Mouse (Mus musculus) thymus, postnatal 36 days (tissue): ENCODE results near the gene Mid1.
A peak's percentile ranks its signal among the peaks of the same experiment; 100 is the strongest.
"Not testable (repeated sequence)": the region's sequence is repeated elsewhere in the genome, so short reads cannot be mapped to it uniquely, and the experiment has no call there.

Source experiments
- DNase-seq, 2 experiments: peaks; one replicate each; pipeline ENCODE4 v3.0.0; 2022; ENCODE audit warnings: mixed read lengths in 2 of 2

The Mid1 gene

GRCm38 (mm10) chrX:170019219-170019953 lies 334.4 kb downstream of the Mid1 start:
- peak in 1 of 2 experiments; percentile 67 for DNase-seq

GRCm38 (mm10) chrX:170019954-170020689 lies 335.1 kb downstream of the Mid1 start:
- DNase-seq, result peak; percentile 89 to 93

- peak; percentile 70 to 71 for DNase-seq
These were observed 335.7 kb downstream of the Mid1 start for GRCm38 (mm10) chrX:170020690-170021050.

GRCm38 (mm10) chrX:170021205-170021604 lies 336.2 kb downstream of the Mid1 start:
- DNase-seq, result not testable (repeated sequence)

GRCm38 (mm10) chrX:170021750-170022461 lies 336.9 kb downstream of the Mid1 start:
- peak; percentile 50 to 54 for DNase-seq
